Mouse (Mus musculus) fibroblast of lung, adult 2 months (primary cell): ENCODE results near the gene Homer2.
A peak's percentile ranks its signal among the peaks of the same experiment; 100 is the strongest.

Experiments
- DNase-seq: peaks from one replicate; pipeline ENCODE4 v3.0.0-alpha.2; 2011; ENCODE audit warnings: low read depth

The Homer2 gene

GRCm38 (mm10) chr7:81707471-81708140 is at the start of gene Homer2:
TSS of gene Homer2 (minus strand) at chr7:81707527.
- no peak for DNase-seq

- DNase-seq, result no peak
Observed at GRCm38 (mm10) chr7:81747956-81748355, 40.6 kb upstream of the Homer2 start.

GRCm38 (mm10) chr7:81744145-81744544 is 36.8 kb upstream of the Homer2 start:
- DNase-seq, result peak; percentile 75

GRCm38 (mm10) chr7:81740010-81740409 is 32.7 kb upstream of the Homer2 start:
- DNase-seq, result no peak

- DNase-seq, result no peak
Observed at GRCm38 (mm10) chr7:81738720-81739385, 31.5 kb upstream of the Homer2 start.

GRCm38 (mm10) chr7:81735300-81736048 is 28.1 kb upstream of the Homer2 start:
- DNase-seq, result no peak

- no peak for DNase-seq
Observed at GRCm38 (mm10) chr7:81732183-81733089, 25.1 kb upstream of the Homer2 start.

- no peak for DNase-seq
Observed at GRCm38 (mm10) chr7:81731181-81731651, 23.9 kb upstream of the Homer2 start.

GRCm38 (mm10) chr7:81729787-81730186 is 22.5 kb upstream of the Homer2 start:
- no peak for DNase-seq

GRCm38 (mm10) chr7:81727716-81728115 is 20.4 kb upstream of the Homer2 start:
- no peak for DNase-seq

- no peak for DNase-seq
Observed at GRCm38 (mm10) chr7:81726728-81727005, 19.3 kb upstream of the Homer2 start.

GRCm38 (mm10) chr7:81725986-81726727 is 18.8 kb upstream of the Homer2 start:
- DNase-seq, result no peak

GRCm38 (mm10) chr7:81723851-81724250 is 16.5 kb upstream of the Homer2 start:
- no peak for DNase-seq

GRCm38 (mm10) chr7:81721271-81721670 is 13.9 kb upstream of the Homer2 start:
- no peak for DNase-seq

GRCm38 (mm10) chr7:81719216-81719661 is 11.9 kb upstream of the Homer2 start:
- DNase-seq, result no peak

GRCm38 (mm10) chr7:81718657-81719056 is 11.3 kb upstream of the Homer2 start:
- no peak for DNase-seq

- DNase-seq, result no peak
Observed at GRCm38 (mm10) chr7:81710166-81710565, 2.8 kb upstream of the Homer2 start.

- no peak for DNase-seq
Observed at GRCm38 (mm10) chr7:81708165-81708564, 838 bp upstream of the Homer2 start.

- no peak for DNase-seq
Observed at GRCm38 (mm10) chr7:81706416-81707391, 623 bp downstream of the Homer2 start.

GRCm38 (mm10) chr7:81706027-81706415 is 1.3 kb downstream of the Homer2 start:
- DNase-seq, result no peak
